Mouse (Mus musculus) heart, adult 9 months (tissue): ENCODE measurements around the gene Aipl1.

Source experiments
- DNase-seq, 2 experiments: peaks; one replicate each; pipeline ENCODE4 v3.0.0; 2022; ENCODE audit warnings: low spot score in 2 of 2

Gene Aipl1

GRCm38 (mm10) chr11:72037409-72037808 is at the start of gene Aipl1:
Gene Aipl1, minus strand, starts transcription at chr11:72037509.
- DNase-seq = no peak

GRCm38 (mm10) chr11:72086251-72087046 is 49.1 kb upstream of the Aipl1 start:
- peak in 1 of 2 experiments; percentile 23 for DNase-seq

GRCm38 (mm10) chr11:72084337-72084736 is 47.0 kb upstream of the Aipl1 start:
- no peak for DNase-seq

- DNase-seq = no peak
These were observed 45.3 kb upstream of the Aipl1 start for GRCm38 (mm10) chr11:72082601-72083000.

- no peak for DNase-seq
These were observed 43.2 kb upstream of the Aipl1 start for GRCm38 (mm10) chr11:72080461-72080860.

GRCm38 (mm10) chr11:72078647-72079046 is 41.3 kb upstream of the Aipl1 start:
- no peak for DNase-seq

- DNase-seq = no peak
These were observed 40.7 kb upstream of the Aipl1 start for GRCm38 (mm10) chr11:72078056-72078455.

- no peak for DNase-seq
These were observed 36.9 kb upstream of the Aipl1 start for GRCm38 (mm10) chr11:72074230-72074629.

GRCm38 (mm10) chr11:72072331-72072905 is 35.1 kb upstream of the Aipl1 start:
- no peak for DNase-seq

GRCm38 (mm10) chr11:72070733-72071132 is 33.4 kb upstream of the Aipl1 start:
- DNase-seq = no peak

- no peak for DNase-seq
These were observed 30.7 kb upstream of the Aipl1 start for GRCm38 (mm10) chr11:72068026-72068425.

- no peak for DNase-seq
These were observed 30.0 kb upstream of the Aipl1 start for GRCm38 (mm10) chr11:72067326-72067725.

GRCm38 (mm10) chr11:72066330-72066729 is 29.0 kb upstream of the Aipl1 start:
- no peak for DNase-seq

- peak; percentile 44 to 60 for DNase-seq
These were observed 27.8 kb upstream of the Aipl1 start for GRCm38 (mm10) chr11:72065103-72065502.

- DNase-seq = no peak
These were observed 27.1 kb upstream of the Aipl1 start for GRCm38 (mm10) chr11:72064414-72064813.

GRCm38 (mm10) chr11:72061093-72061620 is 23.8 kb upstream of the Aipl1 start:
- DNase-seq = no peak

GRCm38 (mm10) chr11:72060416-72060815 is 23.1 kb upstream of the Aipl1 start:
- no peak for DNase-seq

- no peak for DNase-seq
These were observed 19.9 kb upstream of the Aipl1 start for GRCm38 (mm10) chr11:72057166-72057565.

GRCm38 (mm10) chr11:72055176-72055575 is 17.9 kb upstream of the Aipl1 start:
- DNase-seq = no peak

- DNase-seq = peak in 1 of 2 experiments; percentile 68
These were observed 15.3 kb upstream of the Aipl1 start for GRCm38 (mm10) chr11:72052636-72053035.

- DNase-seq = no peak
These were observed 14.9 kb upstream of the Aipl1 start for GRCm38 (mm10) chr11:72052221-72052620.

- no peak for DNase-seq
These were observed 13.9 kb upstream of the Aipl1 start for GRCm38 (mm10) chr11:72050895-72051858.
